Mouse (Mus musculus) liver, postnatal 0 days (tissue): ENCODE measurements at regions not wholly inside any gene's neighbourhood (a gene's known extent, or its start where the extent isn't known, plus 50 kb on each side); places are given as distances from the start of the nearest gene placed in this dataset.
"Not testable (repeated sequence)": the region's sequence is repeated elsewhere in the genome, so short reads cannot be mapped to it uniquely, and the experiment has no call there.

Experiments
- CTCF ChIP-seq: sonication (generic); IDR thresholded peaks from 2 replicates; pipeline ENCODE4 v1.5.1; 2016; ENCODE audit warnings: antibody characterized with exemption, low read depth
- EP300 ChIP-seq: IDR thresholded peaks from 2 replicates; pipeline ENCODE4 v1.6.1; 2016; ENCODE audit warnings: antibody characterized with exemption, low read depth, mild to moderate bottlenecking

GRCm38 (mm10) chr17:4894756-4895330, 99.3 kb upstream of the Arid1b start:
- TF ChIP-seq CTCF, EP300: not testable (repeated sequence)
